Mouse (Mus musculus) MN1 (cell line): Measurements from ENCODE around the gene Tpo.
A peak's percentile ranks its signal among the peaks of the same experiment; 100 is the strongest.

Source experiments
- DNase-seq: peaks from one replicate; pipeline ENCODE4 v3.0.0-alpha.2; 2016; ENCODE audit warnings: low spot score

Gene Tpo

GRCm38 (mm10) chr12:30132524-30132923, at the start of gene Tpo:
Gene Tpo (minus strand): TSS chr12:30132624.
- DNase-seq, result no peak

DNA sequence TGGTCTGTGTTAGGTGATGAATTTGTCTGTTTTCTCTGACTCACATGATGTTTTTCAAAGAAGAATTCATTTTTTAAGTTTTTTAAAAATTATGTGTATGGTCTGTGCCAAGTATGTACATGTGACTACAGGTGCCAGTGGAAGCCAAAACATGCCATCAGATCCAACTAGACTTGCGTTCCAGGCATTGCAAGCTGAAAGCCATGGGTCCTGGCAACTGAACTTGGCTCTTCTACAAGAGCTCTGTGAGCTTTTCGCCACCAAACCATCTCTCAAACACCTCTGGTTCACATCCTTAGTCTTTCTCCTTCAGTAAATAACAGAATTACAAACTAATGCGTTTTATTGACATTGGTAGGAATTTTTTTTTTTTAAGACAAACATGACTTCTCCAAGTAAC, 49.3 kb upstream of the Tpo start:
- no peak for DNase-seq

GRCm38 (mm10) chr12:30179623-30180022, 47.2 kb upstream of the Tpo start:
- no peak for DNase-seq

GRCm38 (mm10) chr12:30177966-30178365, 45.5 kb upstream of the Tpo start:
- DNase-seq, result no peak

DNA sequence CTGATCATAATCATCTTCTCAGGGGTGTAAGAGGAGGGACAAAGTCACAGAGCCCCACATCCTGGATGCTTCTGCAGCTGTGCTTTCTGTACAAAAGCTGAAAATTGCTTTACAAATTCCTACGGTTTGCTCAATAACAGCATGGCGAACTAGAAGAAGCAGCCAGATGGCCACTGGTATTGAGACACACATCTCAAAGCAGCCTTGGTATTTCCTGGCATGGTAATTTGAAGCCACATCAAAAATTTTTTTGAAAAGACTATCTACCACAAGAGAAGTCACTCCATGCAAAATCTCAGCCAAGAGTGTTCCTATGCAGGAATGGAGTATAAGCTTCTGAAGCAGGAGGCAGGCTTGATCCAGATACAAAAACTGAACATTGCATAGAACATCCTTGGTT, 45.1 kb upstream of the Tpo start:
- DNase-seq, result no peak

DNA sequence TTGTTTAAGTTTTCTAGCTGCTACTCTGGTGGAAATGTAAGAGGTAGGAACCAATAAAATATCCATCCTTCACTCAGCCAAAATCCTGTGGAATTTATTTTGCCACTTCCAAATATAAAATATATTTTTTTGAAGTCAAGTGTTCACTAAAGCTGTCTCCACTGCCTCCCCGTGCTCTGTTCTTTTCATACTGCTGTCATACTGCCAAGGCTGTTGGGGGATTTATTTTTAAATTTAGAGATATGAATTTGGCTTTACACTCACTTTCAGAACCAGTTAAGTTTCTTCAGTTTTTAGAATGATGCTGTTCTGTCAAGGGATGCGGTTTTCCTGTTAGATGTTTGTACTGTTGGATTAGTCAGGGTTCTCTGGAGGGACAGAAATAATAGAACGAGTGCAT, 36.1 kb upstream of the Tpo start:
- DNase-seq, result no peak

DNA sequence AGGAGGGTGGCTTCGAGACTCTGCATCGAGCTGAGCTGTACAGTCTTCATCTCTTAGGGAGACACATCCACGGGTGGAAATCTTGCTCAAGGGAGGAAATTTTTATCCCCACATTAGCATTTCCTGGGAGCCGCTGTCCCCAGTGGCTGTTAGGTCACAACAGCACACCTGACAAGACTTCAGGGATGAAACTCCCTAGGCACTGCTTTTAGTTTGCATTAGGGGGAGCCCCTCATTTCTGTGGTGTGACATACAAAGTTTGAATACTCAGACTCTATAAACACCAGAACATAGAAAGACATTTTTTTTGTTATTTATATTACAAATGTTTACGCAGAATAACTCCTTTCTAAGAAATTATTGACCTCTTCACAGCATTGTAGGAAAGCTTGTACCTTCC, 32.1 kb upstream of the Tpo start:
- no peak for DNase-seq

GRCm38 (mm10) chr12:30164005-30164404, 31.6 kb upstream of the Tpo start:
- no peak for DNase-seq

DNA sequence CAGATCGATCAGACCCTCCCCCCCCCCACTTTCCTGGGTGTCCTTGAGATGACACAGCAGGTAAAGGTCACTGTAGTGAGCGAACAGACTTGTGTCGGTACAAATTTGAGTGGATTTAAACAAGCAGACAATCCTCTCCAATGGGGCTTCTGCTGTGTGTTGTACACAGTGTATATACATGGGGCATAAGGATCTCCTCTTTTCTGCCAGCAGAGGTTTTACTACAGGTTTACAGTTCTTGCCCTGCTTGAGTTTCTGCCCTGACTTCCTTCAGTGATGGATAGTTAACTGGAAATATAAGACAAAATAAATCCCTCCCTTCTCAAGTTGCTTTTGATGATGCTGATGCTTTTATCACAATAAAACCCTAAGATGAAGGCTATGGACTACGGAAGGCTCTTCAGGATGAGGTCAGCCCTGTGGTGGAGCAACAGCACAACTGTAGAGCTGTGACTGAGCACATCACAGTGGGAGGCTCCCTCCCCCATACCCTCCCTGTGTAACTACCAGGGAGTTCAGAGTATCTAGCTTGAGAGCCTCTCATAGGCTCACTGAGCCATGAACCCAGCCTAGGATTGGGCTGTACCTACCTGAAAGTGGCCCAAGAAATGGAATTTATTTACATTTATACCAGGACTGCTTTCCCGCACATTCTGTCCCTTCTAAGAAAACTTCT, 29.4 kb upstream of the Tpo start:
- DNase-seq, result no peak

GRCm38 (mm10) chr12:30160475-30160874, 28.1 kb upstream of the Tpo start:
- DNase-seq, result no peak

DNA sequence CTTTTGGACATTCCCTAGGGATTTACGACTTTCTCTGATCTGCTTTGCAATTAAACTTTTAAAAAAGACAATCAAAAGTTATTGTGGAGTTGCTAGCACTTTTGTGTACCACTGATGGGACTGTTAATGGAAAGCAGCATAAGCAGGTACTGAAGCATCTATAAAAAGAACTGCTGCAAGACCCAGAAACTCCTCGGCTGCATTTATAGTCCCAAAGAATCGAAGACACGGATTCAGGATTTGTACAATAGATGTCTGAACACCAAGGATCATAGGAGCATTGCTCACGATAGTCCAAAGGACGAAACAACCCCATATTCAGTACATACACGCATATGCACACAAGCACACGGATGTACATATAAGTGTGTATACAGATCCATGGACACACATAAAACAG, 27.4 kb upstream of the Tpo start:
- DNase-seq, result no peak

DNA sequence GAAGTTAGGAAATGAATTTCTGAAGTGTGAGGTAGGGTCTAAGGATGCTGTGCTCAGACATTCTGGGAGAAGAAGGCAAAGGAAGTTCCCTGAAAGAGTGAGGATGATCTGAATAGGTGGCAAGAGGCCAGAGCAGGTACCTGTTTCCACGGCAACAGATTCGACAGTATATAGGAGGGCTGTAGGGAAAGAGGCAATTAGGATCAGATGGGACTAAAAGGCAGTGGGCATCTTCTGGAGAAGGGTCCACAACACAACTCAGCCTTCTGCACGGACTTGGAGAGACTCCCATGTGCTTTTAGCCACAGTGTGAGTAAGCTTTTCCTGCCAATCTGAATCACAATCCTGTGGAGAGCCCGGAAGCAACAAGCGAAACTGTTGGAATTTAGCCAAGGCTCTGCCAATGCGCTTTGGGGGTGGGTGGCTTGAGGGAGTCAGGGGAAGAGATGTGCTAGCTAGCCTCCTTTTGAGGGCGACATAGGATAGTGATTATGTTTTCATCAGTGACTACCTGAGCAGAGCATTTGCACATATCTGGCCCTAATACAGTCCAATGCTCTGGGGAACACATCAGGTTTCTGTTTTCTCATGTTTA, 21.8 kb upstream of the Tpo start:
- no peak for DNase-seq

DNA sequence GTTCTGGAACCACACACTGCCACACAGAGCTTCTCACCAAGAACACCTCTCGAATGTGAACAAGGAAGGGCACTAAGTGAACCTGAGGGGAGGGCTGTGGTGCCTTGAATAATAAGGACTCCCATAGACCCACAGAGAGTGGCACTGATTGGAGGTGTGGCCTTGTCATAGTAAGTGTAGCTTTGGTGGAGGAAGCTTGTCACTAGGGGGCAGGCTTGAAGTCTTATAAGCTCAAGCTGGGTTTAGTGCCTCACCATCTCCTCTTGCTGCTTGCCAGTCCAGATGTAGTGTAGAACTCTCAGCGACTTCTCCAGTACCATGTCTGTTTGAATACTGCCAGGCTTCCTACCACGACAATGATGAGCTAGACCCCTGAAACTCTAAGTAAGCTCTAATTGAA, 9.7 kb upstream of the Tpo start:
- DNase-seq, result no peak

DNA sequence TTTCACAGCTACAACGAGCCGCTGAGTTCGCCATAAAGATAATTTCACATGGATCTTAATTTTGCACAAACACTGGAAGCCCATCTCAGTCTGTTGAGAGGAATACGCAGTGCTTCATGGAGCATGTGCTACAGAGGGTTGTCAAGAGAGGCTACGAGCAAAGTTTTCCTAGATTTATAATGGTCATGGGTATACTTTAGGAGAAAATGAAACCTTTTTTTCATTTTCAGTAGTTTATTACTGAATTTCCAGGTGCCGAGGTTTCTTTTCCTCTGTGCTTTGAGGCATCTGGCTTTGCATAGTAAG, 3.1 kb downstream of the Tpo start:
- DNase-seq, result no peak

DNA sequence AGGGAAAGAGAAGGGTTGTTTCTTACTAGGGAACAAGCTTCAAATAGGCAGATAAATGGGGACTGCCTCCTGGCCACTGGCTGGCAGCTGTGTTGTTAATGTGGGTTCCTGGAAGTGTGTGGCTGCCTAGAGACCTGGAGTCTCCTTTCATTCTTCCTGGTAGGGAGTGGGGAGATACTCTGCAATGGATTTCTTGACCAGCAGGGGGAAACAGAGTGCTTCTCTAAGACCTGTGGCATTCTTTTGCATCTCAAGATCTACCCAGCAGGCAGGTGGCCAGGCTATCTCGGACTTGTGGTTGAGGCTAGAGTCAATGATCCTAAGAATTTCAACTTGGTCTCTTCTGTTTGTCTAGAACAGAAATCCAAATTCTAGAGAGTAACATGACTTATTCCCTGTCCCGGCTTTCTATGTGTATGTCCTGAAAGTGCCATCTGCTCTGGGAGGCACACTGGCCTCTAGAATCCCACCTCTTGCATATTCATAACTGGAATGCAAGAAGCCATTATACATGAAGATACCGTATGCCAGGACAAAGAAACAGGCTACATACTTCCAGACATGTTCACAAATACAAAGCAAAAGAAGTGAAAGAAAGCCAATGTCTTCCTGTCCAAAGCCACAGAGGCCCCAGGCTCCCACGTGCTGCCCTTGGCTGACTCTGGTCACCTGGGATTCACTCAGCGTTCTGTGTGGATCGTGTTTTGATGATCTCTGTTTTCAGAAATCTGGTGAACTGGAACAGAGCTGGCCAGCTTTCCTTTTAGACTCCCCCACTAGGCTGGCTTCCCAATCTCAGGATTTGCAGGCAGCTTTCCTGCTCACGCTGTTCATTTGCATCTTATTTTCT, 3.6 kb downstream of the Tpo start:
- DNase-seq, result peak; percentile 17

GRCm38 (mm10) chr12:30122347-30122746, 10.1 kb downstream of the Tpo start:
- DNase-seq, result no peak

DNA sequence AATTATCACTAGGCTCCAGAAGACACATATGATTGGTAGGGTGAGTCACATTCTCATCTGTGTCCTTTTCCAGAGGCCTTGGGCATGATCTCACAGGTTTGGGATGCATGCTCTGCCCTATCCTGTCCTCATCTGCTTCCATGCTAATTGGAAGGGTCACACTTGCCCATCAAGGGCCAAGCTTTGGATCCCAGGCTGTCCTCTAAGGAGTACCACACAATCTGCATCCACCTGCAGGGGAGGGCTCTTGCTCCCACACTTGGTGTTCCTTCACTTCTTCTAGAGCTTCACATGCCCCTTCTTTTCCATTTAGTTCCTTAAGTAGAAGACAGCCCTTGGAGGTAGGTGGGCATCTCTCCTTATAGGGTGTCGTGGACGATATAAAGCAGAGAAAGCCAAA, 20.2 kb downstream of the Tpo start:
- DNase-seq, result no peak

DNA sequence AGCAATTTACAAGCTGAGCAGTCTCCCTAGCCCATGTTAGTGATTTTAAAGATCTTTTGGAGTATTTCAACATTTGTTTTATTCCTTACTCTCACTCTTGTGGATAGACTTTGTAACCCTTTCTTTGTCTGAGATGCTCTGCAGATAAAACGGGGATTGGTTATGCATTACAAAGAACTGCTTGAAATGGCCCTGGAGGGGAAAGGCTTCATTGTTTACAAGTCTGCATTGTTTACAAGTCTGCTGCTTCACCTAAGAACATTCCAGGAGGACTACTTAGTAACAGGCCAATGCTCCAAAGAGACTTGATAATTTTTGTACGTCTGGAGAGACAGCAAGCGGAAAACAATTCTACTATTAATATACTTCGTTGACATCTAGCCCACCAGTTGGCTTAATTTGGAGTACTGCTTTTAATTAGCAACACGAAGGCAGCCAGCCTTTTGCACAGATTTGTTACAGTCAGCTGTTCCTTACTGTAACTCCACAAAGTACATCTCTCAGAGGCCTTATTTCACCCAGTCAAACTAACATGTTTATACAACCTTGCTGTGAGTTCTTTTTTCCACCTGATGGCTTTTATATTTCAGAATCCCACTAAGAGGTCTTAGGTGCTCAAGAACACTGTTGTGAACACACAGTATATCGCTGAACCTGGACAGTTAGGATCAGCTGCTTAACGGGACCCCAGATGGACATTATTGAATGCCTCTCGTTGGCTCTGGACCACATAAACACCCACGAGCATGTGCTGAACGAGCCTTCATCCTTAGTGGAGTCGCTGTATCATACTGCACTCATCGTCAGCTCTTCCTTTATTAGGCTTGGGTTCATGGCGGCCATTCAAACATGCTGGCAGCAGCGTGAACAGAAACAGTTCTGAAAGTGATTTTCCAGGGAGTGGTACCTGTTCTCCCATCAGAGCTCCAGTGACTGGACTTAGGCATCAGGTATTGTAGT, 22.5 kb downstream of the Tpo start:
- DNase-seq, result no peak

- no peak for DNase-seq
Measured at GRCm38 (mm10) chr12:30102891-30103565, 29.4 kb downstream of the Tpo start.

GRCm38 (mm10) chr12:30092081-30092480, 40.3 kb downstream of the Tpo start:
- DNase-seq, result no peak

DNA sequence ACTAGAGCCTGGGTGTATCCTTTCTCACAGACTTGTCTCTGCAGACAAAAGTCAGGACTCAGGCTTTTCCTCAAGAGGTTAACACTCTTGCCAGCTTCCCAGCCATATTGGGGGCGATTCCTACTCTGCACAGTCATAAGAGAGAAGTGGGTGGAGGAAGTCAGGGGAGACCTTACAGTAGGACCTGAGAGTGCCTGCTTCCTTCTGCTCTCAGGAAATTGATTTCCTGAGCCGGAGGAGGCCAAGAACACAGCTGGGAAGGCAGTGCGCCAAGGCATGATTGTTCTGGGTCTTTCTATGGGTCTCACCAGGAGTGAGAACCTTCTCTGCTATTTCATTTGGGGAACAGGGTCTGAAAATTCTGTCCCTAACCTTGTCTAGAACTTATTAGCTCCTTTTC, 48.5 kb downstream of the Tpo start:
- DNase-seq, result no peak

DNA sequence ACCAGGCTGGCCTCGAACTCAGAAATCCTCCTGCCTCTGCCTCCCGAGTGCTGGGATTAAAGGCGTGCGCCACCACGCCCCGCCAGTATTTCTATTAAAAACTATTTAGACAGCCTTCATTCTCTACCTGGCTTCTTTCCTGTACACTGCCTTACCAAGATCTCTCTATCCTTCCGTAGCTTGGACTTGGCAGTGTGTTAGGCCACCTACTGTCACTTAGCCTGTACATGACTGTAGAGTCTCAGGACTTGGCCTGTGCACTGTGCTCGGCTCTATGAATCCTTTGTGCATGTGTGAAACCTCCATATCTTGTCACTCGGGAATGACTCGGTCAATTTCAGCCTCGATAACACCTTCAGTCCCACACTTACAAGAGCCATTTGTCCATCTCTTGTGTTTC, 55.4 kb downstream of the Tpo start:
- no peak for DNase-seq
